Comparison of ENCODE assay signal across 9 mouse cellular contexts in the genomic region with DNA sequence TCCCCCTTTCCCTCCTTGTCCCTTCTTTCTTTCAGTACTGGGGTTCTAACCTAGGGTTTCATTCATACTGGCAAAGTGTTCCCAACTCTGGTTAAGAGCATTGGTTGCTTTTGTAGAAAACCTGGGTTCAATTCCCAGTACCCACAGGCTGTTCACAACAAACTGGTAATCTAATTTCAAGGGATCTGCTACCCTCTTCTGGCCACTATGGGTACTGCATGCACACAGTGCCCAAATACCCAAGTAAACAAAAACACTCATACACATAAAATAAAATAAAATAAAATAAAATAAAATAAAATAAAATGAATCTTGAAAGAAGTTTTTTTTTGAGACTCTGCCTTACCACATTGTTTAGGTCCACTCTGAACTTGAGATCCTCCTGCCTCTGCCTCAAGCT.
DNase-seq lines count a peak whose midpoint lies in the region; TF ChIP-seq lines count a peak whose summit lies in the region.
"Had no signal": no experiment of that assay in that cellular context is flagged by ENCODE, and none has a peak within 500 bp of the region (broad histone marks: within the 10 kb centered on the region; RNA-seq: fewer than 3 reads in every experiment).

No protein-coding gene starts in this region.

- intact Hi-C loops in left cerebral cortex, adult 2 months (cut with DNase I): loop anchor here (5.0 kb wide), 3 partner anchors 114 to 369 kb away; no protein-coding TSS in a partner anchor

- DNase-seq in cerebellum, postnatal 10 days: peak; percentile 31 to 32
- no peak for DNase-seq in cerebellum, adult 9-11 months
- no peak for DNase-seq in left cerebral cortex, adult 2 months (ENCODE audit: extremely low spot score in 1 of 2, low spot score in 2 of 2)
- no peak for DNase-seq in left cerebral cortex, adult 8-10 months (ENCODE audit: low spot score in 2 of 2)
- peak; percentile 50 for DNase-seq in R1 (ENCODE audit: low read depth, low spot score)
- DNase-seq in retina, adult 2 months (ENCODE audit: low read depth, low spot score): peak; percentile 6
- DNase-seq in Muller cell, postnatal 12 days (ENCODE audit: inconsistent ontology term): no peak
- no peak for DNase-seq in adrenal gland, adult 8-10 months

- no peak overlapping the region for H3K27ac ChIP-seq in left cerebral cortex, adult 2 months
- H3K27ac ChIP-seq: hindbrain, embryonic 15.5 days had no signal

- peak; percentile 60 for TF ChIP-seq CTCF in left cerebral cortex, adult 2 months (IDR thresholded peaks at IDR 0.05)

- H3K4me3 ChIP-seq in left cerebral cortex, adult 2 months: no peak overlapping the region
- H3K4me3 ChIP-seq: hindbrain, embryonic 15.5 days had no signal

Comparison
In these comparisons a context has a peak if more than half of its experiments do, and no peak if none do; other contexts are left out.
1. DNase-seq: peak in cerebellum, postnatal 10 days (2 of 2), R1 (single experiment) and retina, adult 2 months (single experiment); none in cerebellum, adult 9-11 months (single experiment), left cerebral cortex, adult 2 months (0 of 2), left cerebral cortex, adult 8-10 months (0 of 2), Muller cell, postnatal 12 days (single experiment) and adrenal gland, adult 8-10 months (single experiment).